Mouse (Mus musculus) cortical plate, adult 2 months (tissue): ENCODE data around the gene Mdc1.

Experiments
- CTCF ChIP-seq: fragments of 200-500 bp; IDR thresholded peaks from 2 replicates; pipeline ENCODE4 v1.5.1; 2011; ENCODE audit warnings: mild to moderate bottlenecking, control low read depth, low read length; ENCODE audit not compliant: insufficient read depth; ENCODE audit errors: extremely low read depth
- POLR2A ChIP-seq: fragments of 200-500 bp; IDR thresholded peaks from 2 replicates; pipeline ENCODE4 v1.6.1; 2011; ENCODE audit warnings: mild to moderate bottlenecking, low read length, control low read depth; ENCODE audit not compliant: insufficient read depth; ENCODE audit errors: extremely low read depth

DNA sequence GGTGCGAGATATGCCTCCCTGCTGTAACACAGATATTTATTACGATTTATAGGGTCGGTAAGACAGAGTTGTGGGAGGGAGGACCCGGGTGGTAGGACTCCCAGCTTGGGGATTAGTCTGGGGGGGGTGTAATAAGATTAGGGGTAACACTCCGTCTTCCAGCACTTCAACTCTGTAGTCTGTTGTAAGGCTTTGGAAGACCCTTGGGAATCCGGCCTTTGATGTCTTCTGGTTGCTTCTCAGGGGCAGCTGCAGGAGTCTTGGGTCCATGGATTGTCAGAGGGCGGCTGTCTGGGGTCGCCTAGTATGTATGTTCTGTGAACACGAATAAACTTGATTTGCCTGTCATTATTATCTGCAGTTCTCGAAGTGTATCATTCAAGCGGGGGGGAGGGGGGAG lies 18.8 kb upstream of the Mdc1 start:
- TF ChIP-seq POLR2A (no peak), CTCF (no peak)
